Mouse (Mus musculus): ENCODE measurements around the gene Serpina1a.
"Not testable (repeated sequence)": the region's sequence is repeated elsewhere in the genome, so short reads cannot be mapped to it uniquely, and the experiment has no call there.

DNA sequence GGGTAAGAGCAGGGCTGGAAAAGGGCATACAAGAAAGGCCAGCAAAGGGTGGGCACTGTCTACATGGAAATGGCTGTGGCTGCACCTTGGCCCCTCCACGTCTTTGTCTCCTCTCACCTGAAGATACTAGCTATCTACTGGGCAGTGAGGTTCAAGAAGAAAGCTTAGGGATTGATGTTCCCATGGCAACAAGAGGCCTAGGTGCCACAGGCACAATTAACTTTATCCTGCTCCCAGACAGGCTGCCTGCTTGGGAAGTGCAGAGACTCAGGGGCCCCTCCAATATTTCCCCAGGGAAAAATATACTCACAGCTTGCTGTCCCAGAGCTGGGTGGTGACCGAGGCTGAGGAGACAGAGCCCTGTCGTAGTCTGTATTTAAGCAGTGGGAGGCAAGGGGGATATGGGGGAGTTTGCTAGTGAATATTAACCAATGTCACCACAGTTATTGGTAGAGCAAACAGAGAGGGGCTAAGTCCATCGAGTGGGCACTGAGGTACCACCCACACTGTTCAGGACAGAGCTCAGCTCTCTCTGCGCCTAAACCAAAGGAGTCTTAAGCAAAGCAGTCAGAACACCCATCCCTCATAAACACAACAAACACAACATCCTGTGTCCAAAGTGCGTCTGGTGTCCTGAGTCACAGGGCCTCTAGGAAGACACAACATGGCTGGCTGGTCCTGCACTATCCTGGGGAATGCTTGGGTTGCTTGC lies 35.5 kb downstream of the Serpina1a start:
- not testable (repeated sequence) for TF ChIP-seq GATA1, TAL1 (IDR thresholded peaks at IDR 0.05; ENCODE audit: low read length)

Data from erythroblast, embryonic 14.5 days (primary cell).